Mouse (Mus musculus) myocyte (in vitro differentiated cells): ENCODE results near the gene Tmem132a.

ENCODE experiments used
- E2F4 ChIP-seq: IDR thresholded peaks from one replicate; pipeline ENCODE4 v1.6.1; 2011; ENCODE audit warnings: mild to moderate bottlenecking, control low read depth, moderate library complexity; ENCODE audit not compliant: insufficient read depth
- MAX ChIP-seq: IDR thresholded peaks from one replicate; pipeline ENCODE4 v1.6.1; 2011; ENCODE audit warnings: low read depth, mild to moderate bottlenecking, control low read depth
- MYOD1 ChIP-seq, 3 experiments: IDR thresholded peaks; one replicate each; pipeline ENCODE4 v1.6.1; 2011; ENCODE audit warnings: control low read depth in 2 of 3, low read depth in 2 of 3, mild to moderate bottlenecking in 2 of 3, moderate library complexity in 1 of 3; ENCODE audit not compliant: insufficient read length in 2 of 3, control insufficient read depth in 1 of 3
- POLR2A ChIP-seq: IDR thresholded peaks from one replicate; pipeline ENCODE4 v1.6.1; 2011; ENCODE audit warnings: low read depth, mild to moderate bottlenecking, control low read depth, moderate library complexity; ENCODE audit not compliant: insufficient read length
- POLR2AphosphoS2 ChIP-seq: IDR thresholded peaks from one replicate; pipeline ENCODE4 v1.6.1; 2011; ENCODE audit warnings: low read depth, control low read depth; ENCODE audit not compliant: insufficient read length
- TCF12 ChIP-seq: IDR thresholded peaks from one replicate; pipeline ENCODE4 v1.6.1; 2011; ENCODE audit warnings: mild to moderate bottlenecking, control low read depth; ENCODE audit not compliant: poor library complexity, insufficient read depth, severe bottlenecking
- TCF3 ChIP-seq: IDR thresholded peaks from one replicate; pipeline ENCODE4 v1.6.1; 2011; ENCODE audit warnings: low read depth, control low read depth; ENCODE audit not compliant: insufficient read length

DNA sequence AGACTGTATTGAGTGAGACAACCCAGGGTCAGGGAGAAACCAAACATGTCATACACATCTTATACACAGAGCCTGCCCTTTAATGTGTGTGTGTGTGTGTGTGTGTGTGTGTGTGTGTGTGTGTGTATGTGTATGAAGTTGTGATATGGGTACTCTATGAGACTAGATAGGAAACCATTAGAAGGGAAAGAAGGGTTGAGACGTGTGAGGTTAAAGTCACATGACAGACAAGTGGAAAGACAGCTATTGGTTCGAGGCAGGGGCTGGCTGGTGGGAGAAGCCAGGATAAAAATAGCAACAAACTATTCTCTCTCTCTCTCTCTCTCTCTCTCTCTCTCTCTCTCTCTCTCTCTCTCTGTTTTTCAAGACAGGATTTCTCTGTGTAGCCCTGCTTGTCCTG, 53.3 kb downstream of the Tmem132a start:
- TF ChIP-seq TCF12 (no peak), POLR2A (no peak), MYOD1 (IDR thresholded peaks at IDR 0.05; ENCODE audit: control insufficient read depth in 1 of 3, insufficient read length in 2 of 3, low read depth in 2 of 3) (no peak), E2F4 (no peak), TCF3 (no peak), MAX (no peak), POLR2AphosphoS2 (no peak)
